Mouse (Mus musculus) embryonic facial prominence, embryonic 15.5 days (tissue): ENCODE results near the gene Gm27179. TPM values are rescaled to one million over a fixed set of nuclear protein-coding genes. Genes with fewer than 3 reads are reported as not detected.
A peak's percentile ranks its signal among the peaks of the same experiment; 100 is the strongest.
"Not testable (repeated sequence)": the region's sequence is repeated elsewhere in the genome, so short reads cannot be mapped to it uniquely, and the experiment has no call there.

Experiments
- ATAC-seq: fragments of 200-750 bp; cut with Nextera tagmentation; 2 replicates; pipeline ENCODE4 v1.8.0; 2017; ENCODE audit warnings: low read depth, moderate TSS enrichment; ENCODE audit not compliant: insufficient number of reproducible peaks, low FRiP score, low TSS enrichment
- H3K27ac ChIP-seq: fragments of 300-500 bp; sonication (generic); replicated peaks from 2 replicates; pipeline ENCODE4 v1.5.1; 2015; ENCODE audit warnings: mild to moderate bottlenecking, inconsistent platforms
- H3K27me3 ChIP-seq: fragments of 300-500 bp; sonication (generic); 2 replicates; pipeline ENCODE4 v1.6.1; 2015; ENCODE audit warnings: inconsistent platforms
- H3K36me3 ChIP-seq: fragments of 300-500 bp; sonication (generic); 2 replicates; pipeline ENCODE4 v1.6.1; 2015; ENCODE audit warnings: mild to moderate bottlenecking, inconsistent platforms
- H3K4me1 ChIP-seq: fragments of 300-500 bp; sonication (generic); 2 replicates; pipeline ENCODE4 v1.6.1; 2015; ENCODE audit warnings: inconsistent platforms
- H3K4me2 ChIP-seq: fragments of 300-500 bp; sonication (generic); replicated peaks from 2 replicates; pipeline ENCODE4 v1.6.1; 2015; ENCODE audit warnings: mild to moderate bottlenecking, inconsistent platforms
- H3K4me3 ChIP-seq: fragments of 300-500 bp; sonication (generic); replicated peaks from 2 replicates; pipeline ENCODE4 v1.5.1; 2015; ENCODE audit warnings: mild to moderate bottlenecking, inconsistent platforms
- H3K9ac ChIP-seq: fragments of 300-500 bp; sonication (generic); 2 replicates; pipeline ENCODE4 v1.6.1; 2015; ENCODE audit warnings: inconsistent platforms
- H3K9me3 ChIP-seq: fragments of 300-500 bp; sonication (generic); replicated peaks from 2 replicates; pipeline ENCODE4 v1.6.1; 2016; ENCODE audit warnings: inconsistent platforms
- WGBS: fragments of 180-500 bp; shearing (Covaris S2); methylation state at CpG from one replicate; pipeline ENCODE4 v1.1.7; 2015; 5-methylcytosine and 5-hydroxymethylcytosine counted together
- polyA plus RNA-seq: library from polyadenylated mRNA; unstranded; fragments of >200 nt; fragmentation: Nextera tagmentation; extraction: Ambion mirVana; gene quantifications from 2 replicates; pipeline ENCODE4 v1.2.1, GENCODE M21; 2015

Gene Gm27179
- polyA plus RNA-seq, 1 experiment from 2014 or later, result not detected

- H3K36me3 ChIP-seq, H3K4me1 ChIP-seq, H3K4me2 ChIP-seq, H3K4me3 ChIP-seq, H3K27me3 ChIP-seq, H3K9me3 ChIP-seq, ATAC-seq, H3K27ac ChIP-seq, H3K9ac ChIP-seq: not testable (repeated sequence)
- no CpG with 5 or more reads among the region's 8 CpGs for WGBS
Observed at GRCm38 (mm10) chr14:69470122-69470708, 42.1 kb downstream of the Gm27179 start.

- H3K27me3 ChIP-seq, H3K4me2 ChIP-seq, H3K36me3 ChIP-seq, H3K9ac ChIP-seq, H3K4me1 ChIP-seq, H3K9me3 ChIP-seq, H3K4me3 ChIP-seq, H3K27ac ChIP-seq: not testable (repeated sequence)
- ATAC-seq, result peak; percentile 69
- WGBS, result no CpG with 5 or more reads among the region's 17 CpGs
Observed at GRCm38 (mm10) chr14:69467612-69468366, 44.6 kb downstream of the Gm27179 start.

GRCm38 (mm10) chr14:69464465-69464864 lies 47.9 kb downstream of the Gm27179 start:
- not testable (repeated sequence) for H3K4me1 ChIP-seq, H3K9ac ChIP-seq, ATAC-seq, H3K4me3 ChIP-seq, H3K27me3 ChIP-seq, H3K9me3 ChIP-seq, H3K36me3 ChIP-seq, H3K27ac ChIP-seq, H3K4me2 ChIP-seq
- no CpG with 5 or more reads among the region's 4 CpGs for WGBS

Other genes with a start within 250 kb of the Gm27179 start
- gene Synb, start 218.2 kb downstream of the Gm27179 start, polyA plus RNA-seq, result 0.16 TPM in 1 of 2 replicates, not detected in the other
- not detected in 2 replicates for gene Gm16867, start 9.2 kb downstream of the Gm27179 start, polyA plus RNA-seq
- gene Entpd4b, start 42.9 kb upstream of the Gm27179 start, polyA plus RNA-seq, result 19.0 and 19.2 TPM in 2 replicates